Mouse (Mus musculus): Measurements from ENCODE around the gene Il1r1.

Il1r1 gene

DNA sequence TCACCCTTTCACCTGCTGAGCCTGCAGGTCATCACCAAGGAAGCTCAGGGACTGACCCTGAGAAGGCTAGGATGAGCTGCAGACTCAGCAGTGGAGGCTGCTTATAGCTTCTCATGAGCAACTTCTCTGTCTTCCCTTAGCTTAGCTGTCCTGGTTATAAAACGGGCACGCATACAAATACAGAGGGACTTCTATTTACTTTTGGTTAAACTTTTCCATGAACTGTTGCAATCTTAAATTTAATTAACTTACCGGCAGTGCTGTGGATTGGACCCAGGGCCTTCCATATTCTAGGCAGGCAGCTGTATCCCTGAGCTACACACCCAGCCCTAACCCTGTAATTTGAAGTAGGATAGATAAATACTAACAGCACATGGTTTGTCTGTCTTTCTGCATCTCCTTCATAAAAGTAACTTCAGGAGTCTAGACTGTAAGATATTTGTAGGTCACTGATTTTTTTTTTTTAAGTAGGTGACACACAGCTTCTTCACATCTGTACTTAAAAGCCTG is 4.9 kb downstream of the Il1r1 start:
- ChIA-PET CTCF (no interaction called here), POLR2A (no interaction called here)

DNA sequence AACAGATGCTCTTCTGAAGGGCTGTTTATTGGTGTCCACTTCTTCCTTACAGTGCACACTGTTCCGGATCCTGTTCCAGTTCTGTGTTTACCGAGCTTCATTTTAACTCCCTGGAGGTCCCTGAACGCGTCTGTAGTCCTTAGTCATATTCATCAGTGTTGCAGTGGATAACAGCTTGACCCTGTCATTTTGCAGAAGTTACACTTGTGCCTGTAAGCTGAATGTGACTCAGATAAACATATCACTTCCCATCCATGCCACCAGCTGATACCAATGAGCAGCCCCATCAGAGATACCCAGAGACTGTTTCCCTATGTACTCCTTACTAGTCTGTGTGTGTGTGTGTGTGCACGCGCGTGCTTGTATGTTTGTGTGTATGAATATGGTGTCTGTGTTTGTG is 5.5 kb downstream of the Il1r1 start:
- ChIA-PET CTCF (no interaction called here), POLR2A (no interaction called here)

DNA sequence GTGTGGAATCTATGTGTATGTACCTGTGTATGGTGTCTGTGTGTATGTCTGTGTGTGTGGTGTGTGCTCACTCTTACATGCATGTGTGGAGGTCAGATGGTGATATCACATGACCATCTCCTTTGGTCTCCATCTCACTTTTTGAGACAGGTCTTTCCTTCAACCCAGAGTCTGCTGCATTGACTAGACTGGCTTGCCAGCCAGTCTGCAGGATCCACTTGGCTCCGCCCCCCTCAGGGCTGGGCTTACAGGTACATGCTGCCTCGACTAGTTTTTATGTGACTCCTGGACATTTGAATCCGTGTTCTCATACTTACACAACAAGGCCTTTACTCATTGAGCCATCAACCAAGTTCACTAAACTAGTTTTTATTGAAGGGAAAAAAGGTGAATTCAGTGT is 6.2 kb downstream of the Il1r1 start:
- CTCF ChIA-PET: no interaction called here
- POLR2A ChIA-PET: no interaction called here

DNA sequence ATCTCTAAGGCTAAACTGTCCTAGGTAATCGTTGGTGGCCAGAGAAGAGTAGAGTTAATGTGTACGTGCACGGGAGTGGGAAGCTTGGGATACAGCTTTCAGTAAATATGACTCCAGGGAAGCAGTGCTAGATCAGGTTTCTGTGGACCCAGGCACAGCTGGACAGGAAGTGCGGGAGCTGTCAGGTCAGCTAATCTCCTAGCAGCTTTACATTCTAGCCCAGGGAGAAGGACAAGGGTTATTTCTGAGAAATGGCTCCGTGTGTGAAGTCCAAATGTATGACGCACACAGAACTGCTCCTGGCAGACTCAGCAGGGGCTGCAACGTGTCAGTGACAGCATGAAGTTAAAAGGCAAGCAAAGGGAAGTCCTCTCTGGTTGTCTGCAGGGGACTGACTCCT is 8.3 kb downstream of the Il1r1 start:
- POLR2A ChIA-PET: interaction anchor here in 2 of 4 experiments (0.6 kb wide), 2 partner anchors 20 to 71 kb away, joined by 3 to 5 read pairs; no protein-coding TSS in a partner anchor
- CTCF ChIA-PET: no interaction called here

DNA sequence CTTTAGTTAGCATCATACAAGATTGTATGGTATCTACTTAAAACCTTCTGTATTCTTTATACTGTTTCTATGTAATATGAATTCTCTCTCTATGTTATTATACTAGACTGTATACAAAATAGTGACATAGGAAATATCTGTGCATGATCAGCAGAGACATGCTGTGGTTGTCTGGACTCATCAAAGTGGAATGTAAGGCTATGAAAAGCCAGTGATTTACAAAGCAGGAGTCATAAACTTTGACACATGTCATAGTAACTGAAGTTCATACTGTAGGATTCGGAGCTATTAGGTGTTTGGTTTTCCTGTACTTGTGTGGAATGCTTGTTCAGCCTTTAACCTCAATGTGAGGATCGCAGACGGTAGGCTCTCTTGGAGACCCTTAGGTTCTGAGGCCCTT is 8.7 kb downstream of the Il1r1 start:
- CTCF ChIA-PET: no interaction called here
- POLR2A ChIA-PET: interaction anchor here in 2 of 4 experiments (0.6 kb wide), 2 partner anchors 20 to 72 kb away, joined by 3 to 5 read pairs; no protein-coding TSS in a partner anchor

DNA sequence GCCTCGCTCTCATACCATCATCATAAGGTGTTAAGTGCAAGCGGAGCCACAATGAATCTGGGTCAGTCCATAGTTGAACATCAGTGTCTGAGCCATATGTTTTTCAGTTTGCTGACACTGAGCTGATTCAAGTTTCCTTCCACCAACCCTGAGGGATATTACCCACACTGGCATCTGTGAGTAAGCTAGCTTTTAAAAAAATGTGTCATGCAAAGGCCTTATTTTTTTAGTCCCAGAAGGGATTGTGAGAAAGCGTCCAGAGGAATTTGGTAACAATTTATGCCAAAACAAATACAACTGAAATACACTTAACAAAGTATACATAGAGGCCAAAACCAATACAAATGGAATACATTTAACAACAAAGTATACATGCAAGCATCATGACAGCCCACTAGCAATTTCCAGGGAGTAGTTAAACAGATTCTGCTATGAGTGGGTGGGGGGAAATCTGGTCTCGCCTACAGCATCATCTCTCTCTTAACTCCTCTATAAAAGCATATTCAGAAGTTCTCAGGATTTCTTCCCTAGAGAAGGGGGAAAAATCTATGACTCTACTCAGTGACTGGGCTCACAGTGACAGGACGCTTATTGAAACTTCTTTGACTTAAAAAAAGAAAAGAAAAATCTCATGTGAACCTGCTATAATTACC is 10.8 kb downstream of the Il1r1 start:
- ChIA-PET POLR2A (no interaction called here), CTCF (no interaction called here)

DNA sequence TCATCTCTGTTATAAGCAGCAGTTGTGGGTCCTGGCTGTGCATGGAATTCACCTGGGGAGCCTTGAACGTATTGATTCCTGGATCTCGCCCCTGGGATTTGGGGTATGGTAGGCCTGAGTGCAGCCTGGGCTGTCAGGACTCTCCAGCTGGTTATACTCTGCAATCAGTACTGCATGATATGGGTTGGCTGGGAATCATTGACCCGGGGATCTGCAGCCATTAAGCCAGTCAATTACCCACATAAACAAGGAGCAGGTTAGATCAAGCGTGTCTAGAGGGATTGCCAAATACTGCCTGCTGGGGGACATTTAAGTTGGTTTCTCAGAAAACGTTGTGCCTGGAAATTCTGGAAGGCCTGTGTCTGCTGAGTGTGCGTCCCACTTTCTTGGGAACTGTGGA is 11.8 kb downstream of the Il1r1 start:
- ChIA-PET POLR2A (no interaction called here), CTCF (no interaction called here)

DNA sequence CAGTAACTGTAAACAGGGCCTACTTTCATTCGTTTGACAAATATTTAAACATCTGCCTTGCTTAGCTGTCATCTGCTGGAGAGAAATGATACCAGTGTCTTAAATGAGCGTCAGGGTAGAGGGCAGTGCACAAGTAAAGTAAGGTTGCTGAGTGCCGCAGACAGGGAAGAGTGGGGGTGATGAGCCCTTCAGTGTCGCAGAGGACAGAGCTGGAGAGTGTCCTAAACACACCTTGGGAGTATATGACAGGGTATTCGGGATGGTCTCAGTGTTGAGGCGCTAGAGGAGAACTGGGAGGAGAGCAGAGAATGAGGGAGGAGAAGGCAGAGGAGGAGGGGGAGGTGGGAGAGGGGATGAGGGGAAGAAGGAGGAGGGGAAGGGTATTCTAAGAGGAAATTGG is 12.2 kb downstream of the Il1r1 start:
- POLR2A ChIA-PET: no interaction called here
- CTCF ChIA-PET: no interaction called here

DNA sequence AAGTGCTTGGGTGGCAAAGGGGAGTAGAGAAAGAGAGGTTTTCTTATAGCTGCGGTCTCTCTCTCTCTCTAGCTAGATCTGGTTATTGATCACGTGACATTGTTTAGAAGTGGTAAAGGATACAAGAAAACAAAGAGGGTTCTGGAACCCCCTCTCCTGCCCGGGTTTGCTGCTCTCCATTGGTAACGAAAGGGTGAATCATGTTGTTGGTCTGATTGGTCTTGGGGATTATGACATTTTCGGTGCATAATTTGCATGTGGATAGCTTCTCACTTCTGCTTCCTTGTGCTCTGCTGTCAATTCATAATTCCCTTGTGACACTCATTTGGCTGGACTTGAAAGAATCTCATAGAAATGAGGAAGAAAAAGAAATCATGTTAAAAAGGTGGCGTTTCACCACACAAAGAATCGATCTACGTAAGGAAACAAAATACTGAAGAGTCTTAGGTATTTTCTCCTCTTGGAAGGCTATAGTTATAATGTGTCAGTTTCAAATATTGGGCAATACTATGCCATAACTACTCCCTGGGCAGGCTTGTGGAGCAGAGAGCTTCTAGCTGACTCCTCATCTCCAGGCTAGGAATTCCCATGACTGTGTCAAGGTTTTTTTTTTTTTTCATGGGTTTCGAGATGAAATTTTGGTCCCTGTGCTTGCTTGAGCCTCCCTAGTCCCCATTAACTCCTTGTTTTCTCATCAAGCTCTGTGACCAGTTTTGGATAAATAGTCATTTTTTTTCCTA is 15.6 kb downstream of the Il1r1 start:
- CTCF ChIA-PET: no interaction called here
- POLR2A ChIA-PET: interaction anchor here in 1 of 4 experiments (1.2 kb wide), 1 partner anchor 27 kb away, joined by 3 read pairs; no protein-coding TSS in a partner anchor

DNA sequence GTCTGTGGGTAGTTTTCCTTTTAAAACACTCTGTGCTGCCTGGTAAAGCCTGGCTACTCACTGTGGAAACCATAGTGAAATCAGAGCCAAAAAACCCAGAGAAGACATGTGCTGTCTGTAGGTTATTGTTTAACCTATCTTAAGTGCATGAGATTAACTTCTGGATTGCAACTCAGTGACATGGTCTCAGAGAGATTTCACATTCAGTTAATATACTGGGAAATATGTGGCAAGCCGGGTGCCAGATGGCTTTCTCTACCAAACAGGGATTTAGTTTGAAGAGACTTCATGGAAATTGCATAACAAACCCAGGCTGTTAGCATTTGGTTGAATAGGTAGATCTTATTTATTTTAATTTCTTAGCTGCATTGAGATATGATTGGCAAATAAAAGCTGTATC is 17.8 kb downstream of the Il1r1 start:
- POLR2A ChIA-PET: no interaction called here
- CTCF ChIA-PET: no interaction called here

DNA sequence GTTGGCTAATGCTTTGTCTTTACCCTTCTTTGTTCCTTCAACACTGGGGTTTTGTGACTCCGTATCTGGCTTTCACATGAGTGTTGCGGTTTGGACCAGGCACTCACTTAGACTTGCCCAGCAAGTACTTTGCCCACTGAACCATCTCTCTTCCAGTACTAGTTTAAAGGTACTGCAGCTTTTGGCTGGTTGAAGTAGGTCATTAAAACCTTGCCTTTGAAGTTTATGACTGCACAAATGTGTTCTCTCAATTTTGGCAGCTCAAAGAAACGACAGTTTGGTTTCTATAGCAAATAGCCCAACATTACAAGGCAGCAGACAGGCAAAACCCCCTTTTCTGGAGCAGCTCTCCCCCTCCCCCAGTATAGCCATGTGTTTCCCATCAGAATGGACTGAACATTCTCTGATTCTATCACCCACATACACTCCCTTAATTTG is 18.7 kb downstream of the Il1r1 start:
- CTCF ChIA-PET: no interaction called here
- POLR2A ChIA-PET: interaction anchor here in 1 of 4 experiments (0.8 kb wide), 1 partner anchor 197 kb away, joined by 3 read pairs; no protein-coding TSS in a partner anchor

DNA sequence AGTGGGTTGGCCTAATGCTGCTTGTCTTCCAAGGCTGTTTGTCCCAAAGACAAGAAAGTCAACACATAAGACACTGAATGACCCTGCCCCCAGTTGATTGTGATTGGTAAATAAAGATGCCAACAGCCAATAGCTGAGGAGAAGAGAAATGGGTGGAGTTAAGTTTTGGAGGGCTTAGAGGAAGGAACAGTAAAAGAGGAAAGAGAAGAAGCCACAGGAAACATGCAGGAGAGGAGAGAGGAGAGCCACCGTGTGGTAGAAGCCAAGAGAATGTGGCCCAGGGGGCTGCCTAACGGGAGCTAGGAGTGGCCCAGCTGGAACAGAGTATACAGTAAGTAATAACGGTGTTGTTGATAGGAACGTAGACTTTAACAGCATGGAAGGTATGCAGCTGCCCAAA is 25.5 kb downstream of the Il1r1 start:
- ChIA-PET POLR2A (interaction anchor here in 1 of 4 experiments (0.7 kb wide), 1 partner anchor 23 kb away, joined by 3 read pairs; no protein-coding TSS in a partner anchor), CTCF (interaction anchor here in 2 of 4 experiments (0.6 kb wide), 2 partner anchors 34 to 488 kb away, joined by 3 to 5 read pairs; no protein-coding TSS in a partner anchor)

DNA sequence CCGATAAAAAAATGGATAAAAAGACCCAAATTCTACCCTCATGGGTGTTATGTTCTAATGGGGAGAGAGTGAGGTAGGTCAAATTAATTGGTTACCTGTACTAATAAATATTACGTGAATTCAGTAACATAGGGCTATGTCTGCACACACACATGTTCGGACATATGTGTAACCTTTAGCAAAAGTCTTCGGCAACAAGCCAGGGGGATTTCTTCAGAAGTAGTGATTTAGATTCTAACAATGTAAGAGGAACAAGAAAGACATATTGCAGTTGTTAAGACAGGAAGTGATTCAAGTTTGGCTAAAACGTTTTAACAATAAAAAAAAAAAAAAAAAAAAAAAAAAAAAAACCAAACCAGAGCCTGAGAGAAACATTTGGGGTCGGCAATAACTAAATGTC is 27.6 kb downstream of the Il1r1 start:
- ChIA-PET CTCF (no interaction called here), POLR2A (no interaction called here)

DNA sequence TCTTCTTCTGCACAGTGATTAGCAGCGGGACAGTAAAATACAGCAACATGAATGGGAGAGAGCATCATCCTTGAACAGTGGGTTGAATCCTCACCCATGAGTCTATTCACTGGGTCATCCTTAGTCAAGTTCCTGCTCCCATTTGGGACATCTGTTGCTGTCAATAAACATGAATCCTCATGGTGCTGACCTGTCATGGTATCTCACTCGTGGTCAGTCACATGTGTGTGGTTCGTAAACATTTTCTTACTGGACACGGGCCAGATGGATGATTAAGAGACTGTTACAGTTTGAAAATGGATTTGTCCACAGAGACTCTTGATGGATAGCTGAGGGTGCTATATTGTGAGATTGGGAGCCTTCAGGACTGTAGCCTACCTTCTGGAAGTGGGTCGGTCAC is 29.1 kb downstream of the Il1r1 start:
- POLR2A ChIA-PET: interaction anchor here in 1 of 4 experiments (0.9 kb wide), 1 partner anchor 14 kb away, joined by 3 read pairs; no protein-coding TSS in a partner anchor
- CTCF ChIA-PET: no interaction called here

DNA sequence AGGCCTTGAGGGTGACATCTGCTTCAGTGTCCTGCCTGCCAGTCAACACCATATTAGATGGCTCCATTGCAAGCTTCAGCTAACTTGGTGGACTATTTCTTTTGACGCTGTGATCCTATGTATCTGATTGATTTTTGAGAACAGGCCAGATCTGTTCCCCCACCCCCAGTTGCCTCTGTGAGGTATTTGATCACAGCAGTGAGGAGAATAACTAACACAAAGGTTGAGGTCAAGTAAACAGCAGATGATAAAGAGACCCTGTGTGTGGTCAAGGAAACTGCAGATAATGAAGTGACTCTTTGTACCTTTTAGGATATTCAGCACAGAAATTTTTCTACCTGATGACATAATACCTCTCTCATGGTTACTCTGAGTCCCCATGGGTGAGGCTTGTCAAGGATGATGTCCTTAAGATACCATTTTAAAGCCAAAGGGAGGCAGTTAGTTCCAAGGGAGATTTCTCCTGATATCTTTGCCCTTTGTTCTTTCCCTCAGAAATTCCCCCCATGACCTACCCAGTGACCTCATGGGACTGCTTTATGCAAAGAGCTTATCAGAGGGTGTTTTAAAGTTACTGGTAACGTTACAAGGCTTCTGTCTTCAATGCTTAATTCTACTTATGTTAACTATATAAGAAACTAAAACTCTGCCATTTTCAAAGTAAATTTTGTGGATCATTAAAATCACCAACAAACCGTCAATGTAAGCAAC is 29.6 kb downstream of the Il1r1 start:
- POLR2A ChIA-PET: interaction anchor here in 1 of 4 experiments (0.6 kb wide), 1 partner anchor 41 kb away, joined by 3 read pairs; no protein-coding TSS in a partner anchor
- CTCF ChIA-PET: no interaction called here

DNA sequence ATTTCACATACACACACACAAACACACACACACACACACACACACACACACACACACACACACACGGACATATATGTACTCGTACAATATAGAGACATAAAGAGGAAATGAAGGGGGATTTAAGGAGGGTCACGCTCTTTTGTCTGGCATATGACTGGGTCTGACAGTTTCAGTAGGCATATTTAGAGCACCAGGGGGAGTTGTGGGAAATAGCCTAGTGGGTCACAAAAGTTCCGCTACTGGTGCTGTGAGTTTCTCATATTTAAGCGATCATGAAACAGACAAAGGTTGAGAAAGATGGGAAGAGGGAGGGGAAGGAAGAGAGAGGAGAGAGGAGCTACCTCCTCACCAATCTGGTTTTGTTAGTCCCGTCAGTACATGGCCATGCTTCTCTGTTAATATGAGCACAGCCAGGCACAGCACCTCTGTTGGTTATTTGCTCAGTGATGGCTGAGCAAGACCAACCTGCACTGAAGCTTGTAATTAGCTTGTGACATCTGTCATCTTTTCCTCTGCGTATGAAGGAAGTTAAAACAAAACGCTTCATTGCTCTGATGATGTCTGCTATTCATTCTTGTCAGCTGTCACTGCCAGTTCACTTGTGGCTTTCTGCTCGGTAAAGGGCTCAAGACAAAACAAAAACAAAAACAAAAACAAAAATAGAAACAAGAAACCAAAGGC is 37.7 kb downstream of the Il1r1 start:
- ChIA-PET POLR2A (no interaction called here), CTCF (interaction anchor here in 1 of 4 experiments (0.7 kb wide), 1 partner anchor 147 kb away, joined by 3 read pairs; no protein-coding TSS in a partner anchor)

DNA sequence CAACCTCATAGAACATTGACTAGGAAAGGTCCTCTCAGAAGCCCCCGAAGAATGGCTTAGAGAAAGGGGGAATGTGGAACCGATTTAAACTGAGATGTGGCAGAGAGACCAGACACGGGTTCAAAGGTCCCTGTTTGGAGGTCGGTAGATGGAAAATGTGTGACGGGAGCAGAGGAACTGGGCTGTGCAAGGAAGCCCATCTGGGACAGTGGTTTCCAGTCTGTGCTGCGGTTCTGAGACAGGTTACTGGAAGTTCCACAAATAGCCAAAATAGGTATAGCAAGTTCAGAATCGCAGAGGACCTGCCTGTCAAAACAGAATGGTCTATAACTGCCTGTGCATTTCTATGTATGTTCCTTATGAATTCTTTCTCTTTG is 38.2 kb downstream of the Il1r1 start:
- POLR2A ChIA-PET: no interaction called here
- CTCF ChIA-PET: interaction anchor here in 1 of 4 experiments (0.7 kb wide), 1 partner anchor 148 kb away, joined by 3 read pairs; no protein-coding TSS in a partner anchor

DNA sequence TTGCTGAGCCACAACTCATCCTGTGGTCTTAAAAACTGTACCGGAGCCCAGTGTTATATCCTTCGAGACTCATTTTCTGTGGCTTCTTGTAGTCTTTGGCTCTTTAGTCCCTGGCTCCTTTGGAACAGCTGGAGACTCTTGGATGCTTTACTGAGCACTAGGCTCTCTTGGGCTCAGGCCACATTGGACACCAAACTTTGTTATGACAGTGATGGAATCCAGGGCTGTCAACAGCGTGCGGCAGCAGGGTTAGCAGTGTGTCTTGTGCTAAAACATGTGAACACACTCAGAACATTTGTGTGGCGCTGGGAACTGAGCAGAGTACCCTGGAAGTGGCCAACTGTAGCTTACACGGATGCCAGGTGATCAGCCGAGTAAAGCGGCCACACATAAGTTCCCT is 38.8 kb downstream of the Il1r1 start:
- ChIA-PET POLR2A (no interaction called here), CTCF (no interaction called here)

DNA sequence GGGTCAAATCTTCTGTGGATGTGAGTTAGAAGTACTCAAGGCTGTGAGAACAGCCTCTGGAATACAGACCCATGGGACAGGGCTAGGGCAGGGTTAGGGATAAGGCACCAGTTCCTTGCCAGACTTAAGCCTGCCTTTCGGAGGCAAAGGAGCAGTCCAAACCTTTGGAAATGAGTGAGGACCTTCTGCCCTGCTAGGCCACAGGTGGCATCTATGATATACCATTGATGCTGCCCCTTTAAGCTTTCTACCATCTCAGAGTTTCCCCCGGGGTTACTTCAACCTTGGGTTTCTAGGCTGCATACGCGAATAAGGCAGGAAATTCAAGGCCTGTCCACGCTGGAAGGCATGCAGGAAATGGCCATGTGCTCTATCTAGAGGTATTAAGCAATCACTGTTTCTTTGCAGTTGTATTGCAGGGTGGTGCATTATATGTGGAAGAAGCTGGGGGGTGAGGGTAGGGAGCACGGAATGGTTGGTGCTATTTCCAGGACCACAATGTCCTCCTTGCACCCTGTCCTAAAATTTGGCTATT is 40.5 kb downstream of the Il1r1 start:
- POLR2A ChIA-PET: no interaction called here
- CTCF ChIA-PET: interaction anchor here in 1 of 4 experiments (1.2 kb wide), 1 partner anchor 31 kb away, joined by 3 read pairs; no protein-coding TSS in a partner anchor
